Mouse (Mus musculus) heart, embryonic 16.5 days (tissue): ENCODE results near the gene Inpp5a. TPM values are rescaled to one million over a fixed set of nuclear protein-coding genes. Genes with fewer than 3 reads are reported as not detected.

Experiments
- ATAC-seq: fragments of 200-750 bp; cut with Nextera tagmentation; replicated peaks from 2 replicates; pipeline ENCODE4 v1.8.0; 2017; ENCODE audit warnings: moderate number of reproducible peaks; ENCODE audit not compliant: insufficient read depth, low FRiP score; ENCODE audit errors: extremely low read depth
- H3K27ac ChIP-seq: fragments of 300-500 bp; sonication (generic); 2 replicates; pipeline ENCODE4 v1.5.1; 2014; ENCODE audit warnings: mild to moderate bottlenecking, low read length, control low read depth, moderate library complexity
- H3K27me3 ChIP-seq: fragments of 300-500 bp; sonication (generic); 2 replicates; pipeline ENCODE4 v1.6.1; 2014; ENCODE audit warnings: low read length, mixed read lengths; ENCODE audit not compliant: control insufficient read depth, insufficient read depth
- H3K36me3 ChIP-seq: fragments of 300-500 bp; sonication (generic); 2 replicates; pipeline ENCODE4 v1.6.1; 2014; ENCODE audit not compliant: control insufficient read depth, insufficient read depth
- H3K4me1 ChIP-seq: fragments of 300-500 bp; sonication (generic); 2 replicates; pipeline ENCODE4 v1.6.1; 2014; ENCODE audit warnings: low read length, mixed read lengths; ENCODE audit not compliant: control insufficient read depth, insufficient read depth
- H3K4me2 ChIP-seq: fragments of 300-500 bp; sonication (generic); 2 replicates; pipeline ENCODE4 v1.6.1; 2014; ENCODE audit warnings: low read depth, mild to moderate bottlenecking, control low read depth, low read length
- H3K4me3 ChIP-seq: fragments of 300-500 bp; sonication (generic); 2 replicates; pipeline ENCODE4 v1.5.1; 2014; ENCODE audit warnings: mild to moderate bottlenecking, control low read depth, low read length
- H3K9ac ChIP-seq: fragments of 300-500 bp; sonication (generic); 2 replicates; pipeline ENCODE4 v1.6.1; 2014; ENCODE audit warnings: low read length, control low read depth
- H3K9me3 ChIP-seq: fragments of 300-500 bp; sonication (generic); replicated peaks from 2 replicates; pipeline ENCODE4 v1.6.1; 2016; ENCODE audit warnings: low read length; ENCODE audit not compliant: control insufficient read depth
- WGBS: fragments of 180-500 bp; shearing (Covaris S2); extraction: QIAGEN DNeasy Blood & Tissue Kit; methylation state at CpG from one replicate; pipeline ENCODE4 v1.1.7; 2014; 5-methylcytosine and 5-hydroxymethylcytosine counted together
- polyA plus RNA-seq: library from polyadenylated mRNA; unstranded; fragments of >200 nt; fragmentation: Nextera tagmentation; extraction: Ambion mirVana; gene quantifications from 2 replicates; pipeline ENCODE4 v1.2.1, GENCODE M21; 2015

Inpp5a gene
- polyA plus RNA-seq, 1 experiment from 2014 or later: 47.4 TPM

DNA sequence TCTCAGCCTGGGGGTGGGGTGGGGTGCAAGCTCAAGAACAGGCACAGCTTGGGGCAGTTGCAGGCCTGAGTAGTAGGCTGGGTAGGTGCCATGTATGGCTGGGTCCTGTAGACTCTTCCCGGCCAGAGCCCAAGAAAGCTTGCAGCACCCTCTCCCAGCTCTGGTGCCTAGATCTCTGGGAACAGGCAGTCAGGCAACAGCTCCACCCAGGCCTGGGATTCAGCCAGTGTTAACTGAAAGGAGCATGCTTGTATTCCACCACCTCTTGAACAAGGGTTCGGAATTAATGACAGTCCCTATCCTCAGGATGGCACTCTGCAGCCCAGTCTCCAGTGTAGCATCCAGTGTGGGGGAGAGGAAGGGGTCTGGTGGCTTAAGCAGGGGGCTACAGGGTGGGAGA is 20.7 kb upstream of the Inpp5a start:
- Histone ChIP-seq H3K9ac (peak overlapping the region; percentile 61), H3K9me3 (no peaks in the 10 kb centered on the region), H3K27me3 (no peaks in the 10 kb centered on the region), H3K4me3 (no peak overlapping the region), H3K36me3 (no peaks in the 10 kb centered on the region), H3K4me1 (peaks cover 71% of the 10 kb centered on the region), H3K4me2 (no peak overlapping the region), H3K27ac (peak overlapping the region; percentile 93)
- ATAC-seq: no peak
- WGBS: 57% methylated on average over 2 of the region's 2 CpGs

DNA sequence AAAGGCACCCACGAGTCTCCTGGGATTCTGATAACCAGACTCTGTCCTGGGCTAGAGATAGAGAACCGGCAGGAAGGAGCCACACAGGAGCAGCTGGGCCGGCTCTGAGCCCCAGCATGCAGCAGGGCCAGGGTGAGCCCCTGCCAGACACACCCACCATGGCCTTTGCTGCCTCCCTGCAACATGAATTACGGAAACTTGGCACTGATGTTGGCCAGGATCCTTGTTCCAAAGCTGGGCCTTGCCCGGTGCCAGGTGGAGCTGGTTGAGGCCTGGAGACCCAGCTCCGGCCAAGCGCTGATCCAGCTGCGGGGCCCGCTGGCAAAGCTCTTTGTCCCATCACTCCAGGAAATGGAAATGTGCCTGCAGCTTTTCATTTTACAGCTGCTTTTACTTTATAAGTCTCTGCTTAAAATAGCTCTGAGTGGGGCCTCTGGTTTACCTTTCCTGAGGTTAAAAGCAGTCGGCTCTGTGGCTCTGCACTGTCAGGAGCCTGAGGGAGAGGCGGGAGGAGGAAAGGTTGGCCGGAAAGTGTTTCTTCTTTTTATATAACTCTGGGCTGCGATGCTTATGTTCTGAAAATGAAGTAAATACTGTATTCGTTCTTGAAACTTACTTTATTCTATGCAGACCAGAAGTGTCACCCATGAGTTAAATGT is 20.1 kb upstream of the Inpp5a start:
- Histone ChIP-seq H3K4me3 (no peak overlapping the region), H3K36me3 (no peaks in the 10 kb centered on the region), H3K27me3 (no peaks in the 10 kb centered on the region), H3K27ac (peak overlapping the region; percentile 93), H3K9me3 (no peaks in the 10 kb centered on the region), H3K9ac (peak overlapping the region; percentile 61), H3K4me2 (peak overlapping the region; percentile 5; the same call in 1 of the 2 replicates), H3K4me1 (peaks cover 65% of the 10 kb centered on the region)
- ATAC-seq: peak; percentile 46
- WGBS: 21% methylated on average over 14 of the region's 14 CpGs

DNA sequence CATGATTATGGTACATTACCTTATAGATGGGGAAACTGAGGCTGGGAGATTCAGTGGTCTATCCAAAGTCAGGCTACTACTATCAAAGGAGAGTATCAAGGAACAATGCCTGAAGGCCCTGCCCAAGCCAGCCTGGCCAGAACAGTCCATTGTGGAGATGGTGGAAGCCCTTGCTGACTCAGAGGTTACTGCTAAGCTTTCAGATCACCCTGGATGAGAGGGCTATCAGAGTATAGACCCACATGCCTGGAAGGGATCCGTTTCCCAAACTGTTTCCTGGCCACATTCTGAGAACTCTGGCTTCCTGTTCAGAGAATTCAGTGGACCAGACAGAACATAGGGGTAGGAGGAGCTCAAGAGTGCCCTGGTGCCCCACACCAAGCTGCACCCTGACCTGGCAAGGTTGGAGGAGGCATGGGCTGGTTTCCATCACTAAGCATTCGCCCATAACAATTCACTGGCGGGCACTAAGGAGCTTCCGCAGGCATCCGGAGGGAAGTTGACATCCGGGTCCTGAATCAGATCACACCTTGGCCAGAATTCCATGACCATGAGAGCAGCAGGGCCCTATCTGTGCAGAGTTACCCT is 19.3 kb upstream of the Inpp5a start:
- no peaks in the 10 kb centered on the region for H3K27me3 ChIP-seq
- H3K4me1 ChIP-seq: peaks cover 57% of the 10 kb centered on the region
- H3K27ac ChIP-seq: peak overlapping the region; percentile 93
- no peaks in the 10 kb centered on the region for H3K9me3 ChIP-seq
- no peaks in the 10 kb centered on the region for H3K36me3 ChIP-seq
- H3K4me2 ChIP-seq: no peak overlapping the region
- no peak overlapping the region for H3K4me3 ChIP-seq
- WGBS: 54% methylated on average over 6 of the region's 6 CpGs
- peak overlapping the region; percentile 8; the same call in 1 of the 2 replicates for H3K9ac ChIP-seq
- no peak for ATAC-seq

DNA sequence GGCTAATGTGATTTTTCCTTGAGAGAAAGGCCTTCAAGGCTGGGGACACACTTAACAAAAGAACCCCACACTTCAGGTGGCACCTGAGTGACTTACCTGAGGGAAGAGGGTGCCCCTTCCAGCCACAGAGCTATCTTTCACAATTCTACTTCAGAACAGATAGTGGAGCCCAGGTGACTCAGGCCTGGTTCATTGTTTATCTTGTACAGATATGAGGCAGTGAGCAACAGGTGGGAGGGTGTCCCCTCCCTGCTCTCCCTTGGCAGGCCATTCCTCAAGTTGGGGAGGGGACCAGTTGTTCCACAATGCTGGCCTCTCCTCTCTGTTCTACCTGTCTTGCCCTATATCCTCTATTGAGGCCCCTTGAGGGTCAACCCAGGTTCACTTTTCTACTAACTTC is 17.5 kb upstream of the Inpp5a start:
- Histone ChIP-seq H3K4me1 (peaks cover 39% of the 10 kb centered on the region), H3K4me3 (no peak overlapping the region), H3K27ac (no peak overlapping the region), H3K9ac (no peak overlapping the region), H3K36me3 (no peaks in the 10 kb centered on the region), H3K27me3 (no peaks in the 10 kb centered on the region), H3K4me2 (no peak overlapping the region), H3K9me3 (no peaks in the 10 kb centered on the region)
- ATAC-seq: no peak

DNA sequence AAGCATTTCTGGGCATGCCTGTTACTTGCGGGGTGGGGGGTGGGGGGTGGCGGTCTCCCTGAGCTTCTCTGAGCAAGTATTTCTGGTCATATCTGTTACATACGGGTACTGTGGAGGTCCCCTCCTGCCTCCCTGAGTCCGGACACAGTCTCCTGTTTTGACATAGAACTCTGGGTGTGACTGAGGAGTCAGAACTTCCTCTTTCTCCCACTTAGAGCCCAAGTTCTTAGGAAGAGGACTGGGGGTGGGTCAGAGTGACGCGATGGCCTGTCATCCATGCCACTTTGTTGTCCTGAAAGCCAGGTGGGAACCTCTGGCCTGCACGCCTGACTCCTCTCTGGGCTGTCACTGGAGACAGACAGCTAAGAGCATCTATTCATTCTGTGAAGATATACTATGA is 11.5 kb upstream of the Inpp5a start:
- whole genome bisulfite sequencing: 71% methylated on average over 7 of the region's 7 CpGs
- Histone ChIP-seq H3K4me2 (no peak overlapping the region), H3K4me3 (no peak overlapping the region), H3K36me3 (no peaks in the 10 kb centered on the region), H3K27me3 (no peaks in the 10 kb centered on the region), H3K4me1 (peaks cover 6% of the 10 kb centered on the region; the same call in 1 of the 2 replicates), H3K9me3 (no peaks in the 10 kb centered on the region), H3K9ac (no peak overlapping the region), H3K27ac (no peak overlapping the region)
- no peak for ATAC-seq

DNA sequence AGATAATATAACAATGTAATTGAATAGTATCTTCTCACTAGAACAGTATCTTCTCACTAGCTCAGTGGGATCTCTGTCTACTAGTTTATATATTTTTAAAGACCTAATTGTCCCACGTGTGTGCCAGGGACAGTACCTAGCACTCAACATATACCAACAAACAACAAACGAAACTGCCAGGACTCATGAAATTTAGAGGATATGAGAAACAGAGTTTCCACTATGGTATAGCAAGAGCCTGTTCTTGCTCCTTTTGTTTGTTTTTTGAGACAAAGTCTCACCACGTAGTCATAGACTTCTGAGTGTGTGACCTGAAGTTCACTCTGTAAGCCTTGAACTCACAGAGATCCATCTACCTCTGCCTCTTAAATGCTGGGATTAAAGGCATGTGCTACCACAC is 10.6 kb upstream of the Inpp5a start:
- Histone ChIP-seq H3K4me3 (no peak overlapping the region), H3K9me3 (no peaks in the 10 kb centered on the region), H3K27me3 (no peaks in the 10 kb centered on the region), H3K9ac (no peak overlapping the region), H3K36me3 (no peaks in the 10 kb centered on the region), H3K27ac (no peak overlapping the region), H3K4me1 (peaks cover 6% of the 10 kb centered on the region; the same call in 1 of the 2 replicates), H3K4me2 (no peak overlapping the region)
- 86% methylated on average over 3 of the region's 3 CpGs for WGBS
- ATAC-seq: no peak

DNA sequence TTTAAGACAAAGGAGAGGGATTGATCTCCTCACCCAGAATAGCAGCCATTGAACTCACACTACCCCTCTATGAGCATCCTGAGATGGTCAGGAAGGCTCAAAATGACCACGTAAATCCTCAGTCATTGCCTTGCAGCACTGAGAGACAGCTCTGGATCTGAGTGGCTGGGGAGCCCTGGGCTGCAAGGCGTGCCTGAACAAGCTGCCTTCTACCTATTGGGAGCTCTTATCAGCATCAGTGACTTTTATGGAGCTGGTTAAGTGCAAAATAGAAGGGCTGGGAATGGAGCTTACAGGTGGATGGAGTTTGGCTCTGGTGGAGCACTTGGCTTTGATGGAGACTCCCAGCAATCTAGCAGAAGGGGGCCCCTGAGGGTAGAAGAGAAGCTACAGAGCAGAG is 9.2 kb upstream of the Inpp5a start:
- H3K4me1 ChIP-seq: peaks cover 9% of the 10 kb centered on the region; the same call in 1 of the 2 replicates
- H3K27me3 ChIP-seq: no peaks in the 10 kb centered on the region
- H3K27ac ChIP-seq: no peak overlapping the region
- no peak overlapping the region for H3K4me2 ChIP-seq
- ATAC-seq: no peak; the same call in 1 of the 2 replicates
- H3K36me3 ChIP-seq: no peaks in the 10 kb centered on the region
- no peak overlapping the region for H3K4me3 ChIP-seq
- WGBS: 44% methylated on average over 2 of the region's 2 CpGs
- no peaks in the 10 kb centered on the region for H3K9me3 ChIP-seq
- no peak overlapping the region for H3K9ac ChIP-seq

DNA sequence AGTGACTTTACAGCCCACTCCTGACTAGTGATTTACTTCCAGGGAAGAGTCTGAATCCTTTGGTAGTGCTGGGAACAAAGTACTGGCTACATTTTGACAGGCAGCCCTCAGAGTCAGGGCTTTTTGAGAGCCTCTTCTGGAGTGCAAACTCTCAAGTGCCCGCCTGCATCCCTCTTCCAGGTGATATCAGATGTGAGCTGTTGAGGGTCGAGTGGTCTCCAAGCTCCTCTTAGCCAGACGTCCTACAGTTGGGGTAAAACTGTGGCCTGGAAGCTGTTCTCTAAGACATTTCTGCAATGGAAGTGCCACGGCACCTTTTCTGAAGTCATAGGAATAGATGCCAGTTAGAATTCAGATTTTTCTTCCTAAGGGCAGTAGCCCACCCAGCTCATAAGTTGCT is 8.7 kb upstream of the Inpp5a start:
- no peak overlapping the region for H3K4me3 ChIP-seq
- no peak overlapping the region for H3K27ac ChIP-seq
- no peak overlapping the region for H3K4me2 ChIP-seq
- H3K9ac ChIP-seq: no peak overlapping the region
- WGBS: 39% methylated on average over 4 of the region's 4 CpGs
- no peaks in the 10 kb centered on the region for H3K27me3 ChIP-seq
- ATAC-seq: no peak
- H3K4me1 ChIP-seq: peaks cover 9% of the 10 kb centered on the region; the same call in 1 of the 2 replicates
- H3K9me3 ChIP-seq: no peaks in the 10 kb centered on the region
- no peaks in the 10 kb centered on the region for H3K36me3 ChIP-seq

DNA sequence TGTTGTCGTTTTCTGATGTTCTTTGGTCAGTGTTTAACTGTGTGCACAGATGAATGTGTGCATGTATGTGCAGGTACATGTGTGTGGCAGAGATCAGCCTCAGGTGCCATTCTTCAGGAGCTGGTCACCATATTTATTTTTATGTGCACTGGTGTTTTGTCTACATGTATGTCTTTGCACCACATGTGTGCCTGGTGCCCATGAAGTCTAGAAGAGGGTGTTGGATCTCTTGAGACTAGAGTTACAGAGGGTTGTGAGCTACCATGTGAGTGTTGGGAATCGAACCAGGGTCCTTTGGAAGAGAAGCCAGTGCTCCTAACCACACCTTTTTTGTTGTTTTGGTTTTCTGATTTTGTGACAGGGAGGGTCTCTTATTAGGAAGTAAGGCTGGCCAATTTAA is 7.0 kb upstream of the Inpp5a start:
- WGBS: 68% methylated on average over 2 of the region's 2 CpGs
- H3K4me3 ChIP-seq: no peak overlapping the region

More for the DNA sequence above, 7.0 kb upstream of the Inpp5a start:
- no peaks in the 10 kb centered on the region for H3K9me3 ChIP-seq
- no peaks in the 10 kb centered on the region for H3K27me3 ChIP-seq
- no peak overlapping the region for H3K4me2 ChIP-seq
- no peak for ATAC-seq
- H3K4me1 ChIP-seq: peaks cover 9% of the 10 kb centered on the region; the same call in 1 of the 2 replicates
- no peaks in the 10 kb centered on the region for H3K36me3 ChIP-seq
- no peak overlapping the region for H3K9ac ChIP-seq
- no peak overlapping the region for H3K27ac ChIP-seq
